Mouse (Mus musculus) stomach, postnatal 0 days (tissue): ENCODE data around the gene Camk2n1. TPM values are rescaled to one million over a fixed set of nuclear protein-coding genes. Genes with fewer than 3 reads are reported as not detected.
A peak's percentile ranks its signal among the peaks of the same experiment; 100 is the strongest.

ENCODE experiments used
- ATAC-seq: fragments of 200-750 bp; cut with Nextera tagmentation; 2 replicates; pipeline ENCODE4 v1.8.0; 2017; ENCODE audit not compliant: low FRiP score, low TSS enrichment
- DNase-seq: peaks from one replicate; pipeline ENCODE4 v3.0.0-alpha.2; 2016; ENCODE audit warnings: low spot score
- H3K27ac ChIP-seq: fragments of 300-500 bp; sonication (generic); replicated peaks from 2 replicates; pipeline ENCODE4 v1.5.1; 2014; ENCODE audit warnings: mild to moderate bottlenecking, control low read depth
- H3K27me3 ChIP-seq: fragments of 300-500 bp; sonication (generic); 2 replicates; pipeline ENCODE4 v1.6.1; 2014; ENCODE audit warnings: low read length; ENCODE audit not compliant: control insufficient read depth, insufficient read depth
- H3K36me3 ChIP-seq: fragments of 300-500 bp; sonication (generic); 2 replicates; pipeline ENCODE4 v1.6.1; 2014; ENCODE audit warnings: low read length, mixed read lengths; ENCODE audit not compliant: control insufficient read depth, insufficient read depth
- H3K4me1 ChIP-seq: fragments of 300-500 bp; sonication (generic); replicated peaks from 2 replicates; pipeline ENCODE4 v1.6.1; 2014; ENCODE audit warnings: antibody characterized with exemption; ENCODE audit not compliant: control insufficient read depth, insufficient read depth
- H3K4me2 ChIP-seq: fragments of 300-500 bp; sonication (generic); replicated peaks from 2 replicates; pipeline ENCODE4 v1.6.1; 2014; ENCODE audit warnings: low read depth, mild to moderate bottlenecking, control low read depth, moderate library complexity
- H3K4me3 ChIP-seq: fragments of 300-500 bp; sonication (generic); 2 replicates; pipeline ENCODE4 v1.5.1; 2014; ENCODE audit warnings: low read depth, low read length, control low read depth
- H3K9ac ChIP-seq: fragments of 300-500 bp; sonication (generic); 2 replicates; pipeline ENCODE4 v1.6.1; 2014; ENCODE audit warnings: mild to moderate bottlenecking, low read length, control low read depth, mixed read lengths
- H3K9me3 ChIP-seq: fragments of 300-500 bp; sonication (generic); 2 replicates; pipeline ENCODE4 v1.6.1; 2016; ENCODE audit warnings: low read length; ENCODE audit not compliant: control insufficient read depth
- CTCF ChIP-seq: IDR thresholded peaks from 2 replicates; pipeline ENCODE4 v1.5.1; 2016; ENCODE audit warnings: antibody characterized with exemption, low read depth, mild to moderate bottlenecking, moderate library complexity
- EP300 ChIP-seq: optimal IDR thresholded peaks from 2 replicates; pipeline ENCODE3; 2016; ENCODE audit warnings: antibody characterized with exemption
- WGBS: fragments of 180-500 bp; shearing (Covaris S2); extraction: QIAGEN DNeasy Blood & Tissue Kit; methylation state at CpG from one replicate; pipeline ENCODE4 v1.1.7; 2014; 5-methylcytosine and 5-hydroxymethylcytosine counted together
- polyA plus RNA-seq: library from polyadenylated mRNA; unstranded; fragments of >200 nt; fragmentation: Nextera tagmentation; extraction: Ambion mirVana; gene quantifications from 2 replicates; pipeline ENCODE4 v1.2.1, GENCODE M21; 2015

Gene Camk2n1
- polyA plus RNA-seq, 1 experiment from 2014 or later, result 4.5 TPM

- ATAC-seq (no peak), DNase-seq (no peak)
- Histone ChIP-seq H3K27me3 (no peaks in the 10 kb centered on the region), H3K9ac (no peak overlapping the region), H3K36me3 (no peaks in the 10 kb centered on the region), H3K4me2 (peak overlapping the region; percentile 37), H3K4me3 (no peak overlapping the region), H3K27ac (0 out of 2 replicates have a peak overlapping the region, but pooled peaks have one; percentile 45), H3K9me3 (no peaks in the 10 kb centered on the region), H3K4me1 (peaks cover 3% of the 10 kb centered on the region; the same call in 1 of the 2 replicates)
- no peak; the same call in 1 of the 2 replicates for TF ChIP-seq CTCF
- no peak for TF ChIP-seq EP300
- 8% methylated on average over 13 of the region's 13 CpGs for WGBS
These were observed 41.7 kb downstream of the Camk2n1 start for GRCm38 (mm10) chr4:138495775-138496174.

DNA sequence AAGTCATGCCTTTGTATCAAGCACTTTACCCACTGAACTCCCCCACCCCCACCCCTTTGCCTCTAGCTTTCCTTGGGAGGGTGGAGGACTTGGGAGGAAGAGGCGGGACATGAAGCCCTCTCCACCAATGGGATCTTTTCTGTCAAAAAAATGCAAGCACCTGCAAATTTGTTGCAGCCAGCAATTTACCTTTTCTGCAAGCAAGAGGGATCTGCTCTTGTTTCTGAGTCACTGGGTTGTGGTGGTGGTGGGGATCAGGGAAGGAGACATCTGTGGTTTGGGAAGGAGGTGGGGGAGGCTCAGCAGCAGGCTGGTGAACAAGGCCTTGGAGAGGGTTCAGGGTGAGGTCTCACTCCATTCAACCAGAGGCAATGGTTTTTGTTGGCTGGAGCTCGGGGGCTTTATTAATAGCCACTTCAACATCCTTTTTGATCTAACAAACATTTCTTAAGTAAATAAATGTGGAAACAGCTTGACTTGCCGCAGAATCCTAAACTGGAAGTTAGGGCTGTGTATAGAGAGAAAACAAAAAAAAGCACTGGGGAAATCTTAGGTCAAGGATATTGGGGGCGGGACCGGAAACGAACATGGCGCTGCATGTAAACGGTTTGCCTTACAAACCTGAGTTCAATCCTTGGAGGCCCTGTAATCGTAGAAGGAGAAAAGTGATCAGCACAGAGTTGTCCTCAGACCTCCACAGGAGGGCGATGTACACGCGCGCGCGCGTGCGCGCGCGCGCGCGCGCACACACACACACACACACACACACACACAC lies 42.8 kb downstream of the Camk2n1 start:
- 63% methylated on average over 18 of the region's 24 CpGs for whole genome bisulfite sequencing
- no peak for ATAC-seq
- TF ChIP-seq EP300, result no peak
- peak; percentile 22; the same call in 1 of the 2 replicates for TF ChIP-seq CTCF
- Histone ChIP-seq H3K4me3 (no peak overlapping the region), H3K4me1 (peaks cover 3% of the 10 kb centered on the region; the same call in 1 of the 2 replicates), H3K27me3 (no peaks in the 10 kb centered on the region), H3K4me2 (no peak overlapping the region), H3K9ac (no peak overlapping the region), H3K27ac (0 out of 2 replicates have a peak overlapping the region, but pooled peaks have one; percentile 2), H3K9me3 (no peaks in the 10 kb centered on the region), H3K36me3 (no peaks in the 10 kb centered on the region)
- no peak for DNase-seq

DNA sequence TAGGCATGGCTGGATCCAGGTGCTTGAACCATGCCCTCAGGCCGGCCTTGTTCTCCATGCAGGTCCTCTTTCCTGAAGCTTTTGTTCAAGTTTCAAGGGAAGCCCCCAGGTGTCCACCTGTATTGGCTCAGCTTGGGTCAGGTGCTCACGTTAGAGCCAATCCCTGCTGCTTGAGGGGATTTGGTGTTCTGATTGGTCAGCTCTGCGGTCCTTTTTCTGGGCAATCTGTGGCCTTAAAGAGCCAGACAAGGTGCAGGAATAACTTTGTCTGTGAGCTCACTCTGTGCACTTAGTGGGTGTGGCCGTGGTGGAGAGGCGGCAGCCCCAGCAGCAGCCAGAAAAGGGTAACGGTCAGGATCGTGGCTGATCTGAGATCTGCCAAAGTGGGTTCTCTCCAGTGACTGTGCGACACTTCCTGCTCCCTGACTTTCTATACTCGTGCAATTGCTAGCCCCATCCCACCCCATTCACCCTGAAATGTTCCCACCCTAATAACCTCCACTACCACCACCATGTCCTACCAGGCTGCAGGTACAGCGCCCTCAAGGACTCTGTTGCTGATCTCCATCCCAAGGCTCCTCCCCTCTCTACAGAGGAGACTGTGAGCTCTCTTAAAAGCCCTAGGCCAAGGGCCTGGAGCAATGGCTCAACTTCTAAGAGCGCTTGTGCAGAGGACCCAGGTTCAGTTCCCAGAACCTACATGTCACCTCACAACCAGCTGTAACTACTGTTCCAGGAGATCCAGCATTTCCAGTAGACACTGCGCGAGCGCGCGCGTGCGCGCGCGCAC lies 45.9 kb downstream of the Camk2n1 start:
- 79% methylated on average over 21 of the region's 21 CpGs for WGBS

DNA sequence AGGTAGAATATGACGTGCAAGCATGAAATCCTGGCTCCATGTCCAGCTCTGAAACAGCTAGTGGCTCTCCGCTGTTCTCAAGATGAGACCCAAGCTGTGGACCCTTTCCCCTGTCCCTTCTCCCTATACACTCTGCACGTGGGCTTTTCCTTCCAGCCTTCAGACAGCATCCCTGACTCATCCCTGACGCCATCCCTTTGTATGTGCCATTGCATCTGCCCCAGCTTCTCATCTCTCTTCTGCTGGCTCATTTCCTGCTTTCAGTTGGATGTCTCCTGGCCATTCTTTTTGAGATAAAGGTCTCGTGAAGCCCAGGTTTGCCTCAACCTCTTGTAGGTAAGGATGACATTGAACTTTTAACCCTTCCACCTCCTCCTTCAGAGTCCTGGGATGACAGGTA lies 46.9 kb downstream of the Camk2n1 start:
- Histone ChIP-seq H3K4me2 (no peak overlapping the region), H3K4me1 (no peaks in the 10 kb centered on the region), H3K4me3 (no peak overlapping the region), H3K27me3 (no peaks in the 10 kb centered on the region), H3K9me3 (no peaks in the 10 kb centered on the region), H3K36me3 (no peaks in the 10 kb centered on the region), H3K9ac (no peak overlapping the region), H3K27ac (no peak overlapping the region)
- ATAC-seq (no peak), DNase-seq (no peak)
- WGBS, result 70% methylated on average over 5 of the region's 5 CpGs
- TF ChIP-seq EP300, result no peak
- TF ChIP-seq CTCF, result no peak

More for the DNA sequence above, 45.9 kb downstream of the Camk2n1 start:
- peak; percentile 27 for DNase-seq
- H3K4me3 ChIP-seq, result no peak overlapping the region
- H3K36me3 ChIP-seq, result no peaks in the 10 kb centered on the region
- no peak for TF ChIP-seq EP300
- H3K4me2 ChIP-seq, result no peak overlapping the region
- no peak for ATAC-seq
- H3K9ac ChIP-seq, result no peak overlapping the region
- no peaks in the 10 kb centered on the region; the same call in 1 of the 2 replicates for H3K4me1 ChIP-seq
- no peaks in the 10 kb centered on the region for H3K9me3 ChIP-seq
- H3K27me3 ChIP-seq, result no peaks in the 10 kb centered on the region
- no peak overlapping the region for H3K27ac ChIP-seq

DNA sequence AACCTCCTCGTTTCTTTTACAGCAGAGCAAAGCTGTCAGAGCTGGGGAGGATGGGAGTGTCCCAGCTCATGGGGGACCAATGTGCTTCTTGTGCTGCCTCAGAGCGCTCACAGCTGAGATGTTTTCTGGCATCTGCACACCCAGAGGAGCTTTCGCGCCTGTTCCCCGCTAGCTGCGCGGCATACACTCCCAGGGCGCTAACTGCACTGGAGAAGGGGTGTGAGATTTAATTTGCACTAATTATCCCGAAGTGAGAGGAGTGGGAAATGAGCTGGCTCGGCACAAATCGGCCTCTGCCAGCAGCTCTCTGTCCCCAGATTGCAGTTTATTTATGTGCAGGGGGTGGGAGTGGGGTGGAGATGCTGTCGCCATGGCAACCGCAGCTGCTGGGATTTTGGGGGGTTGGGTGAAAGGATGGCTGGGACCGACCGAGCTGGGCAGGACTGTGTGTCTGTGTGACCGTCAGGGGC lies 50.6 kb downstream of the Camk2n1 start:
- no peak overlapping the region for H3K4me2 ChIP-seq

More for the DNA sequence above, 50.6 kb downstream of the Camk2n1 start:
- Histone ChIP-seq H3K4me3 (no peak overlapping the region), H3K4me1 (no peaks in the 10 kb centered on the region), H3K27ac (no peak overlapping the region), H3K36me3 (no peaks in the 10 kb centered on the region), H3K9ac (no peak overlapping the region), H3K27me3 (no peaks in the 10 kb centered on the region), H3K9me3 (no peaks in the 10 kb centered on the region)
- no peak; the same call in 1 of the 2 replicates for ATAC-seq
- no peak for DNase-seq
- TF ChIP-seq EP300, result no peak
- no peak for TF ChIP-seq CTCF
- 3% methylated on average over 16 of the region's 16 CpGs for WGBS
